Mouse (Mus musculus) hindbrain, embryonic 14.5 days (tissue): ENCODE results near the gene Col12a1. TPM values are rescaled to one million over a fixed set of nuclear protein-coding genes. Genes with fewer than 3 reads are reported as not detected.

Experiments
- ATAC-seq: fragments of 200-750 bp; cut with Nextera tagmentation; 2 replicates; pipeline ENCODE4 v1.8.0; 2017; ENCODE audit warnings: moderate number of reproducible peaks, mild to moderate bottlenecking, moderate TSS enrichment, moderate library complexity; ENCODE audit not compliant: low FRiP score
- DNase-seq: peaks from one replicate; pipeline ENCODE4 v3.0.0-alpha.2; 2015; ENCODE audit warnings: low spot score
- H3K27ac ChIP-seq: fragments of 300-500 bp; sonication (generic); 2 replicates; pipeline ENCODE4 v1.5.1; 2014; ENCODE audit warnings: mild to moderate bottlenecking, moderate library complexity
- H3K27me3 ChIP-seq: fragments of 300-500 bp; sonication (generic); 2 replicates; pipeline ENCODE4 v1.6.1; 2014; ENCODE audit warnings: mild to moderate bottlenecking, low read length, mixed read lengths; ENCODE audit not compliant: control insufficient read depth, insufficient read depth
- H3K36me3 ChIP-seq: fragments of 300-500 bp; sonication (generic); replicated peaks from 2 replicates; pipeline ENCODE4 v1.6.1; 2014; ENCODE audit not compliant: control insufficient read depth, insufficient read depth
- H3K4me1 ChIP-seq: fragments of 300-500 bp; sonication (generic); replicated peaks from 2 replicates; pipeline ENCODE4 v1.6.1; 2014; ENCODE audit warnings: antibody characterized with exemption, low read length, mixed read lengths; ENCODE audit not compliant: control insufficient read depth, insufficient read depth
- H3K4me2 ChIP-seq: fragments of 300-500 bp; sonication (generic); replicated peaks from 2 replicates; pipeline ENCODE4 v1.6.1; 2014; ENCODE audit warnings: mild to moderate bottlenecking, moderate library complexity
- H3K4me3 ChIP-seq: fragments of 300-500 bp; sonication (generic); replicated peaks from 2 replicates; pipeline ENCODE4 v1.5.1; 2014; ENCODE audit warnings: mild to moderate bottlenecking, low read length
- H3K9ac ChIP-seq: fragments of 300-500 bp; sonication (generic); 2 replicates; pipeline ENCODE4 v1.6.1; 2014
- H3K9me3 ChIP-seq: fragments of 300-500 bp; sonication (generic); 2 replicates; pipeline ENCODE4 v1.6.1; 2016; ENCODE audit warnings: low read length; ENCODE audit not compliant: control insufficient read depth
- WGBS: fragments of 180-500 bp; shearing (Covaris S2); extraction: QIAGEN DNeasy Blood & Tissue Kit; methylation state at CpG from one replicate; pipeline ENCODE4 v1.1.7; 2014; 5-methylcytosine and 5-hydroxymethylcytosine counted together
- polyA plus RNA-seq: library from polyadenylated mRNA; unstranded; fragments of >200 nt; fragmentation: Nextera tagmentation; extraction: Ambion mirVana; gene quantifications from 2 replicates; pipeline ENCODE4 v1.2.1, GENCODE M21; 2014

Col12a1 gene
- polyA plus RNA-seq, 1 experiment from 2014 or later = 9.8 TPM

- no peaks in the 10 kb centered on the region for H3K36me3 ChIP-seq
- ATAC-seq (no peak), DNase-seq (no peak)
- no peaks in the 10 kb centered on the region for H3K9me3 ChIP-seq
- 83% methylated on average over 5 of the region's 5 CpGs for WGBS
- H3K4me1 ChIP-seq = no peaks in the 10 kb centered on the region
- H3K4me3 ChIP-seq = no peak overlapping the region
- no peak overlapping the region for H3K4me2 ChIP-seq
- H3K9ac ChIP-seq = no peak overlapping the region
- H3K27me3 ChIP-seq = no peaks in the 10 kb centered on the region
- no peak overlapping the region for H3K27ac ChIP-seq
Measured at GRCm38 (mm10) chr9:79616040-79616439, 102.6 kb downstream of the Col12a1 start.

- no peak overlapping the region for H3K4me2 ChIP-seq
- 84% methylated on average over 6 of the region's 6 CpGs for WGBS
- no peak overlapping the region for H3K9ac ChIP-seq
- H3K9me3 ChIP-seq = no peaks in the 10 kb centered on the region
- no peaks in the 10 kb centered on the region for H3K36me3 ChIP-seq
- ATAC-seq (no peak), DNase-seq (no peak)
- H3K4me3 ChIP-seq = no peak overlapping the region
- H3K27me3 ChIP-seq = 0 out of 2 replicates have a peak, but pooled peaks cover 3% of the 10 kb centered on the region
- H3K27ac ChIP-seq = no peak overlapping the region
- H3K4me1 ChIP-seq = 0 out of 2 replicates have a peak, but pooled peaks cover 5% of the 10 kb centered on the region
Measured at GRCm38 (mm10) chr9:79610286-79610685, 108.3 kb downstream of the Col12a1 start.

- 0 out of 2 replicates have a peak, but pooled peaks cover 5% of the 10 kb centered on the region for H3K4me1 ChIP-seq
- no peaks in the 10 kb centered on the region for H3K9me3 ChIP-seq
- no peak overlapping the region for H3K4me2 ChIP-seq
- no peaks in the 10 kb centered on the region for H3K36me3 ChIP-seq
- no peak overlapping the region for H3K27ac ChIP-seq
- WGBS = 77% methylated on average over 4 of the region's 4 CpGs
- 0 out of 2 replicates have a peak, but pooled peaks cover 3% of the 10 kb centered on the region for H3K27me3 ChIP-seq
- H3K9ac ChIP-seq = no peak overlapping the region
- no peak overlapping the region for H3K4me3 ChIP-seq
- ATAC-seq = no peak
- no peak for DNase-seq
Measured at GRCm38 (mm10) chr9:79609661-79610060, 109.0 kb downstream of the Col12a1 start.

- 81% methylated on average over 1 of the region's 1 CpGs for WGBS
- Histone ChIP-seq H3K4me1 (0 out of 2 replicates have a peak, but pooled peaks cover 5% of the 10 kb centered on the region), H3K36me3 (no peaks in the 10 kb centered on the region), H3K9ac (no peak overlapping the region), H3K9me3 (no peaks in the 10 kb centered on the region), H3K27ac (no peak overlapping the region), H3K4me3 (no peak overlapping the region), H3K27me3 (0 out of 2 replicates have a peak, but pooled peaks cover 3% of the 10 kb centered on the region), H3K4me2 (no peak overlapping the region)
- DNase-seq = no peak
- no peak for ATAC-seq
Measured at GRCm38 (mm10) chr9:79608795-79609194, 109.8 kb downstream of the Col12a1 start.

GRCm38 (mm10) chr9:79608062-79608531 is 110.5 kb downstream of the Col12a1 start:
- no peaks in the 10 kb centered on the region for H3K9me3 ChIP-seq
- DNase-seq (no peak), ATAC-seq (no peak)
- WGBS = 65% methylated on average over 4 of the region's 4 CpGs
- H3K27me3 ChIP-seq = 0 out of 2 replicates have a peak, but pooled peaks cover 3% of the 10 kb centered on the region
- no peak overlapping the region for H3K9ac ChIP-seq
- 0 out of 2 replicates have a peak, but pooled peaks cover 5% of the 10 kb centered on the region for H3K4me1 ChIP-seq
- no peak overlapping the region for H3K4me3 ChIP-seq
- H3K4me2 ChIP-seq = no peak overlapping the region
- H3K27ac ChIP-seq = no peak overlapping the region
- H3K36me3 ChIP-seq = no peaks in the 10 kb centered on the region

GRCm38 (mm10) chr9:79606122-79606521 is 112.5 kb downstream of the Col12a1 start:
- Histone ChIP-seq H3K4me3 (no peak overlapping the region), H3K27me3 (0 out of 2 replicates have a peak, but pooled peaks cover 3% of the 10 kb centered on the region), H3K36me3 (no peaks in the 10 kb centered on the region), H3K9ac (no peak overlapping the region), H3K4me1 (0 out of 2 replicates have a peak, but pooled peaks cover 5% of the 10 kb centered on the region), H3K27ac (no peak overlapping the region), H3K9me3 (no peaks in the 10 kb centered on the region), H3K4me2 (no peak overlapping the region)
- 56% methylated on average over 5 of the region's 5 CpGs for WGBS
- no peak for ATAC-seq
- DNase-seq = no peak

GRCm38 (mm10) chr9:79605722-79606121 is 112.9 kb downstream of the Col12a1 start:
- Histone ChIP-seq H3K36me3 (no peaks in the 10 kb centered on the region), H3K9ac (no peak overlapping the region), H3K27me3 (0 out of 2 replicates have a peak, but pooled peaks cover 3% of the 10 kb centered on the region), H3K9me3 (no peaks in the 10 kb centered on the region), H3K4me1 (0 out of 2 replicates have a peak, but pooled peaks cover 5% of the 10 kb centered on the region), H3K27ac (no peak overlapping the region), H3K4me3 (no peak overlapping the region), H3K4me2 (no peak overlapping the region)
- ATAC-seq = no peak
- 17% methylated on average over 5 of the region's 5 CpGs for WGBS
- DNase-seq = no peak

GRCm38 (mm10) chr9:79604546-79604945 is 114.1 kb downstream of the Col12a1 start:
- DNase-seq = no peak
- H3K27ac ChIP-seq = no peak overlapping the region
- 0 out of 2 replicates have a peak, but pooled peaks cover 3% of the 10 kb centered on the region for H3K27me3 ChIP-seq
- ATAC-seq = no peak
- no peak overlapping the region for H3K9ac ChIP-seq
- H3K36me3 ChIP-seq = no peaks in the 10 kb centered on the region
- 89% methylated on average over 3 of the region's 3 CpGs for WGBS
- H3K9me3 ChIP-seq = no peaks in the 10 kb centered on the region
- no peak overlapping the region for H3K4me2 ChIP-seq
- H3K4me3 ChIP-seq = no peak overlapping the region
- H3K4me1 ChIP-seq = 0 out of 2 replicates have a peak, but pooled peaks cover 5% of the 10 kb centered on the region

- Histone ChIP-seq H3K4me1 (0 out of 2 replicates have a peak, but pooled peaks cover 5% of the 10 kb centered on the region), H3K4me3 (no peak overlapping the region), H3K9me3 (no peaks in the 10 kb centered on the region), H3K9ac (no peak overlapping the region), H3K27ac (no peak overlapping the region), H3K4me2 (no peak overlapping the region), H3K27me3 (0 out of 2 replicates have a peak, but pooled peaks cover 2% of the 10 kb centered on the region), H3K36me3 (no peaks in the 10 kb centered on the region)
- DNase-seq (no peak), ATAC-seq (no peak)
- 85% methylated on average over 2 of the region's 2 CpGs for WGBS
Measured at GRCm38 (mm10) chr9:79603448-79603847, 115.2 kb downstream of the Col12a1 start.

- no peaks in the 10 kb centered on the region for H3K36me3 ChIP-seq
- H3K4me1 ChIP-seq = no peaks in the 10 kb centered on the region
- DNase-seq (no peak), ATAC-seq (no peak)
- H3K27me3 ChIP-seq = no peaks in the 10 kb centered on the region
- H3K4me2 ChIP-seq = no peak overlapping the region
- no peak overlapping the region for H3K27ac ChIP-seq
- no peak overlapping the region for H3K4me3 ChIP-seq
- no peaks in the 10 kb centered on the region for H3K9me3 ChIP-seq
- no peak overlapping the region for H3K9ac ChIP-seq
- WGBS = 92% methylated on average over 3 of the region's 3 CpGs
Measured at GRCm38 (mm10) chr9:79600237-79600570, 118.4 kb downstream of the Col12a1 start.
